Mouse (Mus musculus) midbrain, embryonic 14.5 days (tissue): Measurements from ENCODE around the gene Nefh. TPM values are rescaled to one million over a fixed set of nuclear protein-coding genes. Genes with fewer than 3 reads are reported as not detected.
A peak's percentile ranks its signal among the peaks of the same experiment; 100 is the strongest.

Experiments
- ATAC-seq: fragments of 200-750 bp; cut with Nextera tagmentation; 2 replicates; pipeline ENCODE4 v1.8.0; 2017; ENCODE audit warnings: moderate number of reproducible peaks, moderate library complexity; ENCODE audit not compliant: low FRiP score, low TSS enrichment
- DNase-seq: peaks from one replicate; pipeline ENCODE4 v3.0.0-alpha.2; 2015
- H3K27ac ChIP-seq: fragments of 300-500 bp; sonication (generic); replicated peaks from 2 replicates; pipeline ENCODE4 v1.5.1; 2014; ENCODE audit warnings: mild to moderate bottlenecking, low read depth, low read length, moderate library complexity
- H3K27me3 ChIP-seq: fragments of 300-500 bp; sonication (generic); 2 replicates; pipeline ENCODE4 v1.6.1; 2014; ENCODE audit warnings: low read length, control low read depth, mixed read lengths; ENCODE audit not compliant: control insufficient read depth, insufficient read depth
- H3K36me3 ChIP-seq: fragments of 300-500 bp; sonication (generic); 2 replicates; pipeline ENCODE4 v1.6.1; 2014; ENCODE audit warnings: low read length, control low read depth; ENCODE audit not compliant: control insufficient read depth, insufficient read depth
- H3K4me1 ChIP-seq: fragments of 300-500 bp; sonication (generic); 2 replicates; pipeline ENCODE4 v1.6.1; 2014; ENCODE audit warnings: mild to moderate bottlenecking, antibody characterized with exemption, low read length, control low read depth; ENCODE audit not compliant: control insufficient read depth, insufficient read depth
- H3K4me2 ChIP-seq: fragments of 300-500 bp; sonication (generic); 2 replicates; pipeline ENCODE4 v1.6.1; 2014; ENCODE audit warnings: mild to moderate bottlenecking, low read length, moderate library complexity
- H3K4me3 ChIP-seq: fragments of 300-500 bp; sonication (generic); replicated peaks from 2 replicates; pipeline ENCODE4 v1.5.1; 2014; ENCODE audit warnings: low read depth, low read length
- H3K9ac ChIP-seq: fragments of 300-500 bp; sonication (generic); replicated peaks from 2 replicates; pipeline ENCODE4 v1.6.1; 2014; ENCODE audit warnings: mild to moderate bottlenecking, low read length, moderate library complexity
- H3K9me3 ChIP-seq: fragments of 300-500 bp; sonication (generic); 2 replicates; pipeline ENCODE4 v1.6.1; 2016; ENCODE audit warnings: low read length, control low read depth, mixed read lengths; ENCODE audit not compliant: control insufficient read depth
- WGBS: fragments of 180-500 bp; shearing (Covaris S2); extraction: QIAGEN DNeasy Blood & Tissue Kit; methylation state at CpG from one replicate; pipeline ENCODE4 v1.1.7; 2014; 5-methylcytosine and 5-hydroxymethylcytosine counted together
- polyA plus RNA-seq: library from polyadenylated mRNA; unstranded; fragments of >200 nt; fragmentation: Nextera tagmentation; extraction: Ambion mirVana; gene quantifications from 2 replicates; pipeline ENCODE4 v1.2.1, GENCODE M21; 2014

Nefh gene
- polyA plus RNA-seq, 1 experiment from 2014 or later, result 3.2 TPM

DNA sequence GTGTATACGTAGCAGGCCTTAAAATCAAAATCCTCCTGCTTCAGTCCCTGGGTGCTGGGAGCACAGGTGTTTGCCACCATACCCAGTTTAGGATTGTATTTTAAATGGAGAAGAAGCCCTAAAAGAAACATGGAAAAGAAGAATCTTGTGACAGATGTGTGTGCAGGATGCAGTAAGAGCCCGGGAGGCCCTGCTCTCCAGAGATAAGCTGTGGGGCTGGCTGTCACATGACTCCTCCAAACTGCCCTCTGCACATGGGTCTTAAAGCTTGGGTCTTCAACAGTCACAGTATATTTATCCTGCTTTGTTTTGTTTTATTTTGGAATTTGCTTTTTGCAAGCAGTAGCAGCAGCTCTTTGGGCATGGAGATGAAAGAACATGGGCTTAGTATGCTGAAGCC lies 19.7 kb upstream of the Nefh start:
- no peaks in the 10 kb centered on the region for H3K36me3 ChIP-seq
- no peak overlapping the region for H3K4me2 ChIP-seq
- no peak overlapping the region for H3K4me3 ChIP-seq
- H3K27ac ChIP-seq, result no peak overlapping the region
- no peaks in the 10 kb centered on the region for H3K9me3 ChIP-seq
- DNase-seq (no peak), ATAC-seq (no peak)
- H3K9ac ChIP-seq, result no peak overlapping the region
- no peaks in the 10 kb centered on the region for H3K27me3 ChIP-seq
- 57% methylated on average over 2 of the region's 2 CpGs for WGBS
- H3K4me1 ChIP-seq, result no peaks in the 10 kb centered on the region

DNA sequence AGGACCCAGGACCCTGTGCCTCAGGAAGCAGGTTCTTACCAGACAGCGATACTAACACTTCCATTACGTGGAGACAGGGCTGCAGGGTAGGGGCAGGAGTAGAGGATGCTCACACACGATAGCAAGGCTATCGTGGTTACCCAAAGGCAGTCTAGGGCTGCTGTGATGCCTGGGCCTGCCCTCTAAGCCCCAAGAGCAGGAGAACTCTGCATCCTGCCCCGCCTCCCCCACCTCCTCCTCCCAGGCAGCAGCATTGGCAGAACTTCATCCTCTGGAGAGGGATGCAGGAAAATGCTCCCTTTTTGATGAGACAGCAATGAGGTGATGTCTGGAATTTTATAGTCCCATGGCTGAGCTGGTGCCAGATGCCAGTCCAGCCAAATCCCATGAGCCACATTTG lies 19.0 kb upstream of the Nefh start:
- H3K9ac ChIP-seq, result no peak overlapping the region
- H3K4me1 ChIP-seq, result no peaks in the 10 kb centered on the region
- H3K36me3 ChIP-seq, result no peaks in the 10 kb centered on the region
- H3K4me3 ChIP-seq, result no peak overlapping the region
- DNase-seq (no peak), ATAC-seq (no peak)
- H3K9me3 ChIP-seq, result no peaks in the 10 kb centered on the region
- H3K4me2 ChIP-seq, result no peak overlapping the region
- 62% methylated on average over 5 of the region's 5 CpGs for WGBS
- no peak overlapping the region for H3K27ac ChIP-seq
- no peaks in the 10 kb centered on the region for H3K27me3 ChIP-seq

DNA sequence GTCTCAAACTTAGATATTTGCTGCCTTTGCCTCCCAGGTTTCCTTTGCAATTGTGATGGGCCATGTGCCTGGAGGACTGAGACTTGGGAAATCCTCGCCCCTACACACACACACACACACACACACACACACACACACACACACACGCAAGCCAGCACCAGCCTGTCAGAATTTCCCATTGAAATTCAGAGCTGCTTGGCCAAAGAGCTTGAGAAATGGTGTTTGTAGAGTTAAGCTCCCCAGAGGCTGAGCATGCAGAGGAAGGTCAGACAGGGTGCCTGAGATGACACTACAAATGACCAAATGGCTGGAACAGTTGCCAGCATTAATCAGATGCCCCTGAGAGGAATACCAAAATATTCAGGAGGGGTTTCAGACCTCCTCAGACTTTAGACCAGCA lies 18.5 kb upstream of the Nefh start:
- no peak for ATAC-seq
- Histone ChIP-seq H3K4me1 (no peaks in the 10 kb centered on the region), H3K9ac (no peak overlapping the region), H3K4me2 (no peak overlapping the region), H3K27me3 (no peaks in the 10 kb centered on the region), H3K9me3 (no peaks in the 10 kb centered on the region), H3K4me3 (no peak overlapping the region), H3K27ac (no peak overlapping the region), H3K36me3 (no peaks in the 10 kb centered on the region)
- no peak for DNase-seq
- WGBS, result 41% methylated on average over 2 of the region's 2 CpGs

DNA sequence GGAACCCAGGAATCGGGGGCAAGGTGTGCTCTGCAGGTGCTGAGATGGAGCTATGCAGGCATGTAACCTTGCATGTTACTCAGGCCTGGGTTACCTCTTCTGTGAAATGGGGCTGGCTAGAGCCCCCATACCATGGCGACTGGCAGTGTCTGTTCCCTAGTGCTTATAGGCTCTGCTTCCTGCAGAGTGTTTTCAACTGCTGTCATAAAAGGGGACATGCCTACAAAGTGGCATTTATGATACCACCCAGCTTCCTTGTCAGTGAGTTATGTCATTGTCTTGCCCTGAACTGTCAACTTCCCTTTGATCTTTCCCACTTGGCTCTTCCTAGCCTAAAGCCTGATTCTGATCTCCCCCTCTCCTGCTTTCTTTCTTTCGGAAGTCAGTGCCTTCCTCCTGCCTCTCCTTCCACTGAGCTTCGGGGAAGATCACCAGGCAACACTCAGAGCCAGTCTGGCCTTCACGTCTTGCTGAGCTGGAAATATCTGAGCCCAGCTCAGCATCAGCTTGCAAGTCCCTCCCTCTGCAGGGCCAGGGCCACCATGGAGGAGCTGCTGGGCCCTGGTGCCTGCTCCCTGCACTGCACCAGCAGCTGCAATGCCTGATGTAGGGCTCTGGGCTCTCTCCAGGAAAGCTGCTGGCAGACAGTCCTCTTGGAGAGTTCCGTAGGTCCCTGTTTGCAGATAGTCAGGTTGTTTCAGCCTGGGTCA lies 15.4 kb upstream of the Nefh start:
- no peak overlapping the region for H3K9ac ChIP-seq
- WGBS, result 56% methylated on average over 6 of the region's 6 CpGs
- H3K27me3 ChIP-seq, result no peaks in the 10 kb centered on the region
- no peak overlapping the region for H3K4me2 ChIP-seq
- DNase-seq (no peak), ATAC-seq (no peak)
- H3K27ac ChIP-seq, result no peak overlapping the region
- no peak overlapping the region for H3K4me3 ChIP-seq
- H3K4me1 ChIP-seq, result no peaks in the 10 kb centered on the region
- H3K9me3 ChIP-seq, result no peaks in the 10 kb centered on the region
- no peaks in the 10 kb centered on the region for H3K36me3 ChIP-seq

DNA sequence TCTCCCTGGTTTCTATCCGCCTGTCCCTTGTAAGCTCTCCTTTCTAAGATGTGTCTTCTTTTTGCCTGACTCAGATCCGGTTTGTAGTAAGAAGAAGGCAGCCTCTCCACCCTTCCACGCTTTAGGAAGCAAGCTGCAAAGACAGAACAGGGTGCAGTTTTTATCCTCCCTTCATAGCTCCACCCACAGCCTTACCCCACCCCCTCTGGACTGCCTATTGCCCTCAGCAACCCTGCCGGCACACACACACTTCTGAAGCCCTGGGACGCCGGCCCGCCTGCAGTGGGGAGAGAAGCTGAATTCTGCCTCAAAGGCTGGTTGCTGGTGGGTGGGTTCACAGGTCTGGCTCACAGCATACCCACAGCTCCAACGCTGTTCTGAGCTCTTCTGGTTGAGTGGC lies 6.1 kb upstream of the Nefh start:
- 0 out of 2 replicates have a peak overlapping the region, but pooled peaks have one; percentile 21 for H3K4me2 ChIP-seq
- H3K27ac ChIP-seq, result no peak overlapping the region
- no peaks in the 10 kb centered on the region for H3K9me3 ChIP-seq
- peaks cover 42% of the 10 kb centered on the region for H3K27me3 ChIP-seq
- under 1% methylated on average over 8 of the region's 8 CpGs for WGBS
- H3K36me3 ChIP-seq, result no peaks in the 10 kb centered on the region
- peaks cover 7% of the 10 kb centered on the region for H3K4me1 ChIP-seq
- DNase-seq, result no peak
- no peak overlapping the region for H3K9ac ChIP-seq
- H3K4me3 ChIP-seq, result no peak overlapping the region
- ATAC-seq, result no peak

DNA sequence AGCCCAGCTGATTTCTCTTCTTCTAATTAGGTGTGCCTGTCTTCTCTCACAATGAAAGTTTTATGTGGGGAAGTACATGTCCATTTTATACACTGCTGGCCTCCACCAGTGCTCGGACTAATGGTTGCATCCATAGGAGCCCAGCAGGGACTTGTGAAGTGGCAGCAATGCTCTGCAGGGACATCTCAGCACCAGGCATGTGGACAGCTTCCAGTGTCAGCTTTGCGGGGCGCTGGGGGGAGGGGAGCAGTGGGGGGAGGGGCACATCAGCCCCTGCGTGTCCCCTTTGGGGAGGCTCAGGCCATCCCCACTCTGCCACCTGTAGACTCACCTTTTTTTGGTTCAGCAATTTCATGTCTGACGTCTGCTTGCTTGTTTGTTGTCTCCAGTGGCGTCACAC lies 5.5 kb upstream of the Nefh start:
- H3K4me1 ChIP-seq, result peaks cover 12% of the 10 kb centered on the region
- peaks cover 48% of the 10 kb centered on the region for H3K27me3 ChIP-seq
- H3K9ac ChIP-seq, result no peak overlapping the region

DNA sequence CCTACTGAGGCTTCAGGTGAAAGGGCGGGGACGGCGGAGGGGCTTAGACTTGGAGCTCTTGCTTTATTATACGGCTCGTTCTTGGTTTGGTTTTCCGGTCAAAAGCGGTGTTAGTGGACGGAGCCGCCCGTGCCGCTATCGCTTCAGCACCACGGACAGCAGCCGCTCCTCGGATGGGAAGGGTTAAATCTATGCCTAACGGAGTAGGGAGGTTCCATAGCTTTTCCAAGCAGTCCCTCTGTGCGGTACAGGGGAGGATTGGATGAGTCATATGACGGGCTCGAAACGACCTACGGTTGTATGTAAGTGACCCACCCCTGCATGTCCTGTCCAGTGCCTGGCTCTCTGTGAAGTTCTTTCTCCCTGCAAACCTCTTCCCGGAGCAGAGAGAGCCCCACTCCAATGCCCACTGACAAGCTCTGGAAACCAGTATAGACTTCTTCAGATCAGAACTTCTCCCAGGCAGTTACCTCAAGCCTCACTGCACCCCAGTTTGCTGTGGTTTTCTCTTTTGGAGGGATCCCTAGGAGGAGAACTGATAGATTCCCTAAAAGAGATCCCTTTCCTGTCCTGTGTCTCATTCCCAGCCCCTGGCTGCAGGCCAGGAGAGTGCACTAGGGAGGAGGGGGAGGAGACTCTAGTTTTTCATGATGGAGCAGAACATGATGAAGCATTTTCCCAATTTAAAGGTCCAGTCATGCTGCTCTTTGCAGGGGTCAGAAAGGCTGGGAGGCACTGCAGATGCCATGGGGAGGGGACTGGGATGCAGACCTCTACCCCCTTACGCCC lies 1.6 kb upstream of the Nefh start:
- Histone ChIP-seq H3K4me3 (peak overlapping the region; percentile 67), H3K9ac (peak overlapping the region; percentile 76), H3K9me3 (no peaks in the 10 kb centered on the region), H3K4me1 (peaks cover 15% of the 10 kb centered on the region), H3K27me3 (peaks cover 81% of the 10 kb centered on the region), H3K4me2 (peak overlapping the region; percentile 83), H3K36me3 (no peaks in the 10 kb centered on the region), H3K27ac (no peak overlapping the region)
- 6% methylated on average over 23 of the region's 23 CpGs for WGBS
- peak; percentile 66 for DNase-seq
- ATAC-seq, result no peak

More for the DNA sequence above, 5.5 kb upstream of the Nefh start:
- DNase-seq (no peak), ATAC-seq (no peak)
- no peak overlapping the region for H3K27ac ChIP-seq
- no peaks in the 10 kb centered on the region for H3K9me3 ChIP-seq
- WGBS, result 1% methylated on average over 6 of the region's 6 CpGs
- H3K36me3 ChIP-seq, result no peaks in the 10 kb centered on the region
- H3K4me2 ChIP-seq, result 0 out of 2 replicates have a peak overlapping the region, but pooled peaks have one; percentile 21
- no peak overlapping the region for H3K4me3 ChIP-seq

DNA sequence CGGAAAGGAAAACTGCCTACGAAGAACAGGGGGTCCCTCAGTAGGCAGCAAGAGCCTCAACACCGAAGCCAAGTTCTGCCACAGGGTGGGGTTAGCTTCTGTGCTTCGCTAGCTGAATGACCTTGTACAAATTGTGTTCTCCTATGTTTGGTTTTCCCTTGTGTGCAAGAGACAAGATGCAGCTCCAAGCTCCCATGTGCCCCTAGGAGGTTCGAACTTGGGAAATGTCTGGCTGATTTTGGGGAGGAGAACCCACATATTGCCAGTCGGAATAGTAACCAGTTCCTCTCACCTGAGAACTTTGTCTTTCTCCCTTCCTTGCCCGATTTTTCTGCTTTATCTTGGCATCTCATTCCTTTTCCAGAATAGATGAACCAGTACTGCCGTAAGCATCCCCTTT lies 928 bp upstream of the Nefh start:
- peaks cover 81% of the 10 kb centered on the region for H3K27me3 ChIP-seq
- DNase-seq, result no peak
- WGBS, result 31% methylated on average over 8 of the region's 8 CpGs
- peak overlapping the region; percentile 83 for H3K4me2 ChIP-seq
- H3K36me3 ChIP-seq, result 0 out of 2 replicates have a peak, but pooled peaks cover 2% of the 10 kb centered on the region
- H3K9me3 ChIP-seq, result no peaks in the 10 kb centered on the region
- no peak overlapping the region for H3K27ac ChIP-seq
- peak overlapping the region; percentile 76 for H3K9ac ChIP-seq
- peak overlapping the region; percentile 67 for H3K4me3 ChIP-seq
- no peak for ATAC-seq
- peaks cover 15% of the 10 kb centered on the region for H3K4me1 ChIP-seq
